Mouse (Mus musculus) heart, embryonic 11.5 days (tissue): ENCODE measurements around the gene Hist1h4f. TPM values are rescaled to one million over a fixed set of nuclear protein-coding genes. Genes with fewer than 3 reads are reported as not detected.
"Not testable (repeated sequence)": the region's sequence is repeated elsewhere in the genome, so short reads cannot be mapped to it uniquely, and the experiment has no call there.

Experiments used
- ATAC-seq: fragments of 200-750 bp; cut with Nextera tagmentation; replicated peaks from 2 replicates; pipeline ENCODE4 v1.8.0; 2017; ENCODE audit warnings: moderate library complexity; ENCODE audit not compliant: insufficient number of reproducible peaks, low FRiP score, low TSS enrichment
- H3K27ac ChIP-seq: fragments of 300-500 bp; sonication (generic); 2 replicates; pipeline ENCODE4 v1.5.1; 2014; ENCODE audit warnings: mild to moderate bottlenecking, low read depth, low read length
- H3K27me3 ChIP-seq: fragments of 300-500 bp; sonication (generic); 2 replicates; pipeline ENCODE4 v1.6.1; 2014; ENCODE audit warnings: mild to moderate bottlenecking, low read length, mixed read lengths; ENCODE audit not compliant: control insufficient read depth, insufficient read depth
- H3K36me3 ChIP-seq: fragments of 300-500 bp; sonication (generic); 2 replicates; pipeline ENCODE4 v1.6.1; 2014; ENCODE audit warnings: mild to moderate bottlenecking, low read length, moderate library complexity, mixed read lengths; ENCODE audit not compliant: control insufficient read depth, insufficient read depth
- H3K4me1 ChIP-seq: fragments of 300-500 bp; sonication (generic); 2 replicates; pipeline ENCODE4 v1.6.1; 2014; ENCODE audit warnings: low read length; ENCODE audit not compliant: control insufficient read depth, insufficient read depth
- H3K4me2 ChIP-seq: fragments of 300-500 bp; sonication (generic); 2 replicates; pipeline ENCODE4 v1.6.1; 2014; ENCODE audit warnings: mild to moderate bottlenecking, moderate library complexity
- H3K4me3 ChIP-seq: fragments of 300-500 bp; sonication (generic); 2 replicates; pipeline ENCODE4 v1.5.1; 2014; ENCODE audit warnings: low read depth, low read length
- H3K9ac ChIP-seq: fragments of 300-500 bp; sonication (generic); 2 replicates; pipeline ENCODE4 v1.6.1; 2014; ENCODE audit warnings: mild to moderate bottlenecking, low read depth, low read length, moderate library complexity
- H3K9me3 ChIP-seq: fragments of 300-500 bp; sonication (generic); replicated peaks from 2 replicates; pipeline ENCODE4 v1.6.1; 2016; ENCODE audit warnings: low read length; ENCODE audit not compliant: control insufficient read depth
- WGBS: fragments of 180-500 bp; shearing (Covaris S2); extraction: QIAGEN DNeasy Blood & Tissue Kit; methylation state at CpG from one replicate; pipeline ENCODE4 v1.1.7; 2014; ENCODE audit not compliant: insufficient replicate concordance; 5-methylcytosine and 5-hydroxymethylcytosine counted together
- polyA plus RNA-seq: library from polyadenylated mRNA; unstranded; fragments of >200 nt; fragmentation: Nextera tagmentation; extraction: Ambion mirVana; gene quantifications from 2 replicates; pipeline ENCODE4 v1.2.1, GENCODE M21; 2014

Gene Hist1h4f
- polyA plus RNA-seq, 1 experiment from 2014 or later = not detected

DNA sequence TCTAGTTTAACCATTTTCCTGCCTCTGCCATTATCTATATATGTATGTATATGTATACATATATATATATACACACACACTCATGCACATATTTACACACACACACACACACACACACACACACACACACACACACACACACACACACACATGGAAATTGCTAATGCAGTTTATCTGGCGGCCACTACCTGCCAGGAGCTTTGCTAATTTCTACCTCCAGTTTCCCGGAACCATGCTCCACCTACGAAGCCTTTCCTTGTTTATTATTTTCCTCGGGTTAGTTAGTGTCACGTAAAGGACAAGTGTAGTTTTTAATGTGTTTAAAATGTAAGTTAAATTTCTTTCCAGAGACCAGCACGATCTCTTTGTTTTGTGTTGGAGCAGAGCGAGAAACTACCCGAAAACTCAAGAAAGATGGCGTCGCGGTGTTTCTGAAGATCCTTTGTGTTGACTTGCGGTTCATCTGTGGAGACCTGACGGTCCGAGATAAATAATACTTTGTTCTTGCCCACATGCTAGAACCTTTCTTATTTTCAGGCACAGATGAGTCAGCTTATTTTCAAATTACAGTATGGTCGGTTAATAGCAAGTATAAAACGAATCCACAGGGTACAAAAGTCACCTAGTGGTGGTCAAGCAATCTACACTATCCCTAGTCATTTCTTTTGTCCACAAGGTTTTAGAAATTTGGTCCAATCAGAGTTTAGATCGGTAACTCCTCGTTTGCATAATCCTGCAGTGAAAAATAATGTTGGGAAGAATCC is 11.4 kb upstream of the Hist1h4f start:
- no peaks in the 10 kb centered on the region for H3K9me3 ChIP-seq
- H3K36me3 ChIP-seq = no peaks in the 10 kb centered on the region
- H3K4me2 ChIP-seq = peak overlapping the region; percentile 79
- no peaks in the 10 kb centered on the region for H3K4me1 ChIP-seq
- peak; percentile 55; the same call in 1 of the 2 replicates for ATAC-seq
- H3K4me3 ChIP-seq = peak overlapping the region; percentile 42
- H3K9ac ChIP-seq = peak overlapping the region; percentile 77
- peak overlapping the region; percentile 97 for H3K27ac ChIP-seq
- no peaks in the 10 kb centered on the region for H3K27me3 ChIP-seq
- WGBS = 3% methylated on average over 18 of the region's 18 CpGs

DNA sequence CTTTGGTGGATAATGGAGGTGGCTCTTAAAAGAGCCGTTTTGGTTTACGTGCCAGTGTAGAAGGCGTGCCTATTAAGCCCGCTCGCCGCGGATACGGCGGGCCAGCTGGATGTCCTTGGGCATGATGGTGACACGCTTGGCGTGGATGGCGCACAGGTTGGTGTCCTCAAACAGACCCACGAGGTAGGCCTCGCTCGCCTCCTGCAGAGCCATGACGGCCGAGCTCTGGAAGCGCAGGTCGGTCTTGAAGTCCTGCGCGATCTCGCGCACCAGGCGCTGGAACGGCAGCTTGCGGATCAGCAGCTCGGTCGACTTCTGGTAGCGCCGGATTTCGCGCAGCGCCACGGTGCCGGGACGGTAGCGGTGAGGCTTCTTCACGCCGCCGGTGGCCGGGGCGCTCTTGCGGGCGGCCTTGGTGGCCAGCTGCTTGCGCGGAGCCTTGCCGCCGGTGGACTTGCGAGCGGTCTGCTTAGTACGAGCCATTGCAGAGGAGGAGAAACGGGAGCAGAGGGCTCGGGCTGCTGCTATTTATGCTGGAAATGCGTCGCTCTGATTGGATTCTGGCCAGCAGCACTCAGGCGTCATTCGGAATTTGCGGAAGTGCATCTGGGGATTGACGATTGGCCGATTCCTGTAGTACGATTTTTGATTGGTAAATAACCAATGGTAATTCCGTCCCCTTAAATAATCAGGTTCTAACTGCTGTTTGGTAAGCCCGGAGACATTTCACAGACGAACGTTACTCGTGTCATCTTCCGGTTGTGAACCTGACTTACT is 10.6 kb upstream of the Hist1h4f start, which contains the start of gene Hist1h3e:
Gene Hist1h3e, minus strand, starts transcription at position 487 of the 777 bp plus-strand sequence.
- Histone ChIP-seq H3K4me3 (peak within 1 kb of the TSS; percentile 42), H3K4me2 (peak within 1 kb of the TSS; percentile 79), H3K27ac (peak within 1 kb of the TSS; percentile 97), H3K9ac (peak within 1 kb of the TSS; percentile 77)
- ATAC-seq = peak; percentile 88
- not testable (repeated sequence) for H3K36me3 ChIP-seq, H3K9me3 ChIP-seq, H3K4me1 ChIP-seq, H3K27me3 ChIP-seq
- under 1% methylated on average over 53 of the region's 67 CpGs for WGBS

DNA sequence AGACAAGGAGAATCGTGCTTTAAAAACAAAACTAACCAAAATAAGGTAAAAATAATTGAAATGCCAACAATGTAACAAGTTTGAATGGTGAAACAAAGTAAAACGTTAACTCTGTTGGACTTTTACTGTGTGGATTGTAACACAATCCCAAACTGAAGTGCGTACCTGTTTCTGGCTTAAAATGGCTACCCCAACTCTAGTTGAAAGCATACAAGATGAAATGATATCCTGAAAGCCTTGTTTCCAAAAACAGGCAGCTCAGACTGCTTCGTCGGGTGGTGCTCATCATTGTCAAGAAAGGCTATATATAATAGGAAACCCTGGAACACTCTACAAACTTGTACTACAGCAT is 10.1 kb upstream of the Hist1h4f start:
- Histone ChIP-seq H3K4me2 (peak overlapping the region; percentile 79), H3K27ac (peak overlapping the region; percentile 97), H3K4me3 (peak overlapping the region; percentile 42), H3K9ac (peak overlapping the region; percentile 43; the same call in 1 of the 2 replicates)
- H3K4me1 ChIP-seq, ATAC-seq, H3K9me3 ChIP-seq, H3K36me3 ChIP-seq, H3K27me3 ChIP-seq: not testable (repeated sequence)
- 0% methylated on average over 2 of the region's 5 CpGs for WGBS

DNA sequence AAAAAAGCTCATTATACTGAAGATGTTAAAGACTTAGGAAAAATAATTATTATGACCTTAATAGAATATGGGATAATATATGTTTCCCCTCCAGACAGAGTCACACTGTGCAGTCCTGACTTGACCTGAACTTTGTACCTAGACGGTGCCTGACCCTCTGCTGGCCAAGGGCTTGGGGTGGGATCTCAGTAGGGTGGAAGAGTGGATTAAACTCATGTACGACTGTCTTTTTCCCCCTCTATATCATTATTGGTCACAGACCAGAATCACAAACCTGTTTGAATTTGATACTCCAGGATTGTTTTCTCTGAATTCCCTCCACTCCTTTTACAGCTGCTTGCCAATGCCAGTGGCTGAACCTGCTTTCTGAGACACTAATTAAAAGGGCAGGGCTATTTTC is 9.3 kb upstream of the Hist1h4f start:
- ATAC-seq, H3K4me3 ChIP-seq, H3K4me1 ChIP-seq, H3K36me3 ChIP-seq, H3K4me2 ChIP-seq, H3K9ac ChIP-seq, H3K9me3 ChIP-seq, H3K27ac ChIP-seq, H3K27me3 ChIP-seq: not testable (repeated sequence)
- WGBS = 33% methylated on average over 2 of the region's 2 CpGs

DNA sequence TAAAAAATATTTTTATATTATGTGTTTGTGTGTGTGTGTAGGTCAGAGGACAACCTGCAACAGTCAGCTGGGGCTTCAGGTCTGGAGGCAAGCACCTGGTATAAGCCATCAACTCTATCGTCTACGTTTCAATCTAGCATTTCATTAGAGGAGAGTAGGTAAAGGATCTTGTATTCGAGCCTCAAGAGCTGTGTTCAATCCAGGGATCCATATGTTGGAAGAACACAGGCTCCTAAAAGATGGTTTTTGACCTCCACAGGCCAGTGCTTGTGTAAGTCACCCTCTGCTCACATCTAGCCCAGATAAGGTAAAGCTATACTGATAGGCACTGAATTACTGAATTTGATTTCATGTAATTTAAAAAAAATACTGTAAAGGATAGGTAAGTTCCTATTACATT is 5.5 kb upstream of the Hist1h4f start:
- H3K9me3 ChIP-seq = no peaks in the 10 kb centered on the region
- no peaks in the 10 kb centered on the region for H3K27me3 ChIP-seq
- 0 out of 2 replicates have a peak overlapping the region, but pooled peaks have one; percentile 8 for H3K9ac ChIP-seq
- peak overlapping the region; percentile 86 for H3K4me2 ChIP-seq
- H3K27ac ChIP-seq = peak overlapping the region; percentile 54; the same call in 1 of the 2 replicates
- no peaks in the 10 kb centered on the region for H3K36me3 ChIP-seq
- no peak overlapping the region for H3K4me3 ChIP-seq
- WGBS = 73% methylated on average over 3 of the region's 3 CpGs
- no peak for ATAC-seq
- H3K4me1 ChIP-seq = peaks cover 7% of the 10 kb centered on the region; the same call in 1 of the 2 replicates

DNA sequence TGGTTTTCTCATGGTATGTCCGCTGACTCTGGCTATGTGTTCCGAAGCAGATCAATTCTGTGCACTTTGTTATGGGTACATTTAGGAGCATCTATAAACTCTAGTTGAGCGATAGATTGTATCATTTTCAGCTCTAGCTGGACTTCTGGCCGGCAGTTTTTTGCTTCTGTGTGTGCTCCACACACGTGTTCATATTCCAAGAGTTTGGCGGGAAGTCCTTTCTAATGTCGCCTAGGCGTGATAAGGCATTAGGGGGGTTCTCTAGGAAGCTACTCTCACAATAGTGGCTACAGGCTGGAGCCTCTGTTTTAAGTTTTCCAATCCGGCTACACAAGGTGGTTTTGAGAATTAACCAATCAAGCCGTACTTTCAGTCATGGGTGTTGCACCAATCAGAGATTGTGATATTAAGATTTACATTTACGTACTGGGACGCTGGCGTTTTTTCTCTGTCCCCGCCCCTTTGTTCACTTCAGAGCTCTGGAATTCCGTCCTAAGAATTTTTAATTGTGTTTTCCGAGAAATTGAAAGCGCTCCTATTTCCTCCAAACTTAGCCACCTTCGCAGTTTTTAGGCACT is 4.5 kb upstream of the Hist1h4f start:
- Histone ChIP-seq H3K4me3 (peak overlapping the region; percentile 60), H3K4me1 (peaks cover 7% of the 10 kb centered on the region; the same call in 1 of the 2 replicates), H3K27me3 (no peaks in the 10 kb centered on the region), H3K36me3 (no peaks in the 10 kb centered on the region), H3K9ac (peak overlapping the region; percentile 93), H3K4me2 (peak overlapping the region; percentile 86), H3K9me3 (no peaks in the 10 kb centered on the region), H3K27ac (peak overlapping the region; percentile 98)
- ATAC-seq = peak; percentile 66
- 1% methylated on average over 18 of the region's 18 CpGs for WGBS

DNA sequence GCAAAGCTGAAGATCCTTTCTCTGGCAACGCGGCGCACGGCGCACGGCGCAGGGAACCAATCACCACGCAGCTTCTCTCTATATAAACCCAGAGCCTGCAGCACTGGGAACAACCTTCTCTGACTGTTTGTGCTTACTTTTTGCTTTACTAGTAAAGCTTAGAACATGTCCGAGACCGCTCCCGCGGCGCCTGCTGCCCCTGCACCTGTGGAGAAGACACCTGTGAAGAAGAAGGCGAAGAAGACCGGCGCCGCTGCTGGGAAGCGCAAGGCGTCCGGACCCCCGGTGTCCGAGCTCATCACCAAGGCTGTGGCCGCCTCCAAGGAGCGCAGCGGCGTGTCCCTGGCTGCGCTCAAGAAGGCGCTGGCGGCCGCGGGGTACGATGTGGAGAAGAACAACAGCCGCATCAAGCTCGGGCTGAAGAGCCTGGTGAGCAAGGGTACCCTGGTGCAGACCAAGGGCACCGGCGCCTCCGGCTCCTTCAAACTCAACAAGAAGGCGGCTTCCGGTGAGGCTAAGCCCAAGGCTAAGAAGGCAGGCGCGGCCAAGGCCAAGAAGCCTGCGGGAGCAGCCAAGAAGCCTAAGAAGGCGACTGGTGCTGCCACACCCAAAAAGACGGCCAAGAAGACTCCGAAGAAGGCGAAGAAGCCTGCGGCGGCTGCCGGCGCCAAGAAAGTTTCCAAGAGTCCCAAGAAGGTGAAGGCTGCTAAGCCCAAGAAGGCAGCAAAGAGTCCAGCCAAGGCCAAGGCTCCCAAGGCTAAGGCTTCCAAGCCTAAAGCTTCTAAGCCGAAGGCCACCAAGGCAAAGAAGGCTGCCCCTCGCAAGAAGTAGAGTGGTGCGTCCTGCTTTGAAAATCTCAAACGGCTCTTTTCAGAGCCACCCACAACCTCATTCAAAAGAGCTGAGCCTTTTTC is 3.7 kb upstream of the Hist1h4f start:
- peak; percentile 80 for ATAC-seq
- Histone ChIP-seq H3K9ac (peak overlapping the region; percentile 93), H3K4me1 (peaks cover 7% of the 10 kb centered on the region; the same call in 1 of the 2 replicates), H3K27me3 (no peaks in the 10 kb centered on the region), H3K36me3 (no peaks in the 10 kb centered on the region), H3K9me3 (no peaks in the 10 kb centered on the region), H3K27ac (peak overlapping the region; percentile 98), H3K4me3 (peak overlapping the region; percentile 60), H3K4me2 (peak overlapping the region; percentile 86)
- WGBS = under 1% methylated on average over 50 of the region's 54 CpGs

DNA sequence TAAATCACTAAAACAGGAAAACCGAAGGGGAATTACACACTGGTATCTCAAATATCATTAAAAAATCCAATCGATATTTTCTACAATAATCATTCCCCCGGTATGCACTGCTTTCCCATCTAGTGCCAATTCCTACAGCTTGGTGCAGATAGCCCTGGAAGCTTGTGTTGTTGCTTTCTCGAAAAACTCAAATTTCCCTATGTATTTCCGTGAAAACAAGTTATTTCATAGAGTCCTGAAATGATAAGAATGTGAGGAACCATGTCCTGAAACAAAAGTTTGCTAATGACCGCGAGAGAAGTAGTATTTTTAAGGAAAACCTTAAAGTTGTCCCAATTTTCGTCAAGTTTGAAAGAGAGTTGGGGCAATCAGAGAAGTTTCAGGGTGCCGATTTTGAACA is 2.9 kb upstream of the Hist1h4f start:
- ATAC-seq = no peak
- no peaks in the 10 kb centered on the region for H3K9me3 ChIP-seq
- H3K27me3 ChIP-seq = no peaks in the 10 kb centered on the region
- H3K9ac ChIP-seq = peak overlapping the region; percentile 93
- peak overlapping the region; percentile 98 for H3K27ac ChIP-seq
- peak overlapping the region; percentile 86 for H3K4me2 ChIP-seq
- peak overlapping the region; percentile 60 for H3K4me3 ChIP-seq
- no peaks in the 10 kb centered on the region for H3K36me3 ChIP-seq
- peaks cover 7% of the 10 kb centered on the region; the same call in 1 of the 2 replicates for H3K4me1 ChIP-seq
- 21% methylated on average over 9 of the region's 9 CpGs for WGBS
